Mouse (Mus musculus): Measurements from ENCODE around the gene Pex6.

- TF ChIP-seq CTCF (conservative IDR thresholded peaks at IDR 0.05; ENCODE audit: low read length) (no peak), NANOG (IDR thresholded peaks at IDR 0.05; ENCODE audit: borderline replicate concordance, low read length) (peak; percentile 78; the same call in 1 of the 2 replicates), POU5F1 (IDR thresholded peaks at IDR 0.05; ENCODE audit: borderline replicate concordance, low read length) (no peak)
Measured at GRCm38 (mm10) chr17:46694517-46695063, 16.7 kb upstream of the Pex6 start.
